Mouse (Mus musculus) heart, postnatal 10 days (tissue): ENCODE results near the gene 1600002K03Rik. TPM values are rescaled to one million over a fixed set of nuclear protein-coding genes. Genes with fewer than 3 reads are reported as not detected.

Experiments used
- DNase-seq, 2 experiments: peaks; one replicate each; pipeline ENCODE4 v3.0.0; 2021
- intact Hi-C: fragments of 180-260 bp; cut with DNase I; formaldehyde crosslinking; loops from one replicate; pipeline ENCODE4 v1.15.1; 2025
- total RNA-seq, 2 experiments: library from RNA; stranded (reverse); gene quantifications; 2 replicates each; pipeline ENCODE4 v1.2.3; 2021

Gene 1600002K03Rik
- total RNA-seq, 2 experiments from 2014 or later, result 3.1 to 3.4 TPM

DNA sequence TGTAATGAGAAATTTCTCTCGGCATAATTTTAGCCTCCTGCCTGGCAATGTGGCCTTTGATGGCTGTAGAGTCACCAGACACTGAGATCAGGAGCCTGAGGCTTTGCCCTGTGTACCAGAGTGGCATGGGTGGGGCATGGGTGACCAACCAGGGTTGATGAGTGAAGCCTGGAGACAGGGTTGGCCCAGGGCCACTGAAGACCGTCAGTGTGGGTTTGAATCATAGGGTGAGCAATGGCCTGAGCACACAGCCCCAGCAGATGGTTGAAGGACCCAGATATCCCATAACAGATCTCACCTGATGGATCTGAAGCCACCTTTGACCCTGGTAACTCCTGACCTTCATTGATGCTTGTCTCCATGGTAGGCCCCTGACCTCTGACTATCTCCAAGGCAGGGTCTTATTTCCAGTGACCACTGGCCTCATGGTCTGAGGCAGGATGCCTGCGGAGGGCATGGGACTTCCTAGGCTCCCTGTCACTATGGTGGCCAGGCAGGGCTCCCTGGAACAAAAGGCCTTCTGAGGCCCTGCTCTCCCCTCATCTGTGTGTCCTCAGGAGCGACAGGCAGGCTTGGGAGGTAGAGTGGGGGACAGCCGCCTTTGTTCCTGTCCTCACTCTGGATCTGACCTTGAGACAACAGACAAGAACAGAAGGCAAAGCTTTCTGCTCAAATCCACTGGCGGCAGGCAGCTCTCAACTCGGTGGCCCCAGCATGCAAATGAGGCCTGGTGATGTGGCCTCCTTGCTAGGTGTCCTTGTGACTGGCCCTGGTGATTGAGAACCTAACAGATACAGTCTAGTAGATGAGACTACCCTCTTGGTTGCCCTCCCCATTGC, 4.9 kb downstream of the 1600002K03Rik start:
- intact Hi-C loops, result loop anchor here (2.0 to 10.0 kb wide), 3 partner anchors 15 to 195 kb away; partner anchors contain the start of gene Adamtsl5
- DNase-seq, result no peak

DNA sequence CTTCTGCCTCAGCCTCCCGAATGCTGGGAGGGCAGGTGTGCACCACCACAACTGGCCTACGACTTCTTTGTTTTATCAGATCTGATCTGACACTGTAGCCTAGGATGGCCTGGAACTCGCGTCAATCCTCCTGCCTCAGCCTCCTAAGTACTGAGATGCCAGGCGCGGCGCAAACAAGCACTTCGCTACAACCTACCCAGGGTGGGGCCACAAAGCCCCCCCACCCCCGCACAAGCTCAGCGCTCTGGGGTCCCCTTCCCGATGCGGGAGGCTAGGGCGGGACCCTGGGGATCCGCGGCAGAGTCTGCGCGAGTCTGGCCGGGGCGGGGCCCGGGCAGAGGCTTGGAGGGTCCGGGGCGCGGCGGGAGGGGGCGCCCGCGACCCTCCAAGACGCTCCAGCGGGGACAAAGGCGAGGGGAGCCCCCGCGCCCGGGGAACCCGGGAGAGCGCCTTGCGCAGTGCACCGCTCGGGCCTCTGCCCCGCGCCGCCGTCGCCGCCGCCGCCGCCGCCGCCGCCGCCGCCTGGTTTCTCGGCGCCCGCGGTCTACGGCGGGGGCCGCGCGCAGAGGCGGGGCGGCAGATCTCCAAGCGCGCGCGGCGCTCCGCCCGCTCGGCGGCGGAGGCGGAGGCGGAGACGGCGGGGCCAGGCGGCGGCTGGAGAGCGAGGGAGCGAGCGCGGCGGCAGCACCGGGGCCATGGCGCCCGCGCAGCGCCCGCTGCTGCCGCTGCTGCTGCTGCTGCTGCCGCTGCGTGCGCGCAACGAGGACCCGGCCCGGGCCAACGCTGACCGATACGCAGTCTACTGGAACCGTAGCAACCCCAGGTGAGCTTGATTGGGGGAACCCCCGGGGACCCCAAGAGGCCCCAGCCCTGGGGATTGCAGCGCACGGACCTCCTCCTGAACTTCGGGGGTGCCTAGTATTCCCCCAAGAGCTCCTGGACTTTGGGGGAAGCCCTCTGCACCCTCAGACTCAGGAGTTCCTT, 6.6 kb downstream of the 1600002K03Rik start, which contains the start of gene Efna2:
Gene Efna2 (plus strand): TSS at position 415 of the 984 bp plus-strand sequence.
- DNase-seq, result peak; percentile 41 to 50
- intact Hi-C loops, result loop anchor here (5.0 to 10.0 kb wide), 2 partner anchors 165 to 193 kb away; partner anchors contain the start of gene Adamtsl5

DNA sequence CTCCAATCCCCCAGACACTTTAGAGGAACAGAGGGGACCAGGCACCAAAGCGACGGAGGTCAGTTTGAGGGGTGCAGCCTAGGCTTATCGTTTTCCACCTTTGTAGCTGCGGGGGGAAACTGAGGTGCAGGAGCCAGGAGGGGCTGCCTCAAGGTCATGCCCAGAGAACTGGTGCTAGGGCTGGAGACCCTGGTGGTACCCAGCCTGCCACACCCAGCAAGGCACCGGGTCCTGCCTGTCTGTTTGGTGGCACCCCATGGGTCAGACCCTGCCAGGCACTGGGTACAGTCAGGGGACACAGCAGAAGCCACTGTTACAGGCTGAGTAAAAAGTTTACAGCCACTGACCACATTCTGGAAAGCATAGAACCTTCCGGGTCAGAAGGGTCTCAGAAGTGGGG, 7.5 kb downstream of the 1600002K03Rik start:
- intact Hi-C loops, result no loop called here
- no peak for DNase-seq

DNA sequence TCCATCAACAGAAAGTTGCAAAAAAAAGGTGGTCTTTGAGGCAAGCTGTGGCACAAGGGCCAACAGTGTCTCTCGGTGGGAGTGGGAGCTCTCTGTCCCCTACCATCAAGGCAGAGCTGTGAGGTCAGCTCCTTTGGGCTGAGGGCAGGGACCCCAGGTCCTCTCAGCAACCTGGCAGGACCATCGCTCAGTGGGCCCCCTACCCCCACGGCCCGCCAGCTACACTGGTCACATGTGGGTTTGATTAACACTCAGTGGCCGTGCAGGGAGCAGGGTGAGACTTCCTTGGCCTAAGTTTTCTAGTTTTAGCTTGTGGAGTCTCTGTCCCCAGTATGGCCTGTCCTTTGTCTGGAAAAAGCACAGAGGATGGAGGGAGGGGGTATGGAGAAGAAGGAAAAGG, 8.1 kb downstream of the 1600002K03Rik start:
- intact Hi-C loops, result no loop called here
- no peak for DNase-seq

DNA sequence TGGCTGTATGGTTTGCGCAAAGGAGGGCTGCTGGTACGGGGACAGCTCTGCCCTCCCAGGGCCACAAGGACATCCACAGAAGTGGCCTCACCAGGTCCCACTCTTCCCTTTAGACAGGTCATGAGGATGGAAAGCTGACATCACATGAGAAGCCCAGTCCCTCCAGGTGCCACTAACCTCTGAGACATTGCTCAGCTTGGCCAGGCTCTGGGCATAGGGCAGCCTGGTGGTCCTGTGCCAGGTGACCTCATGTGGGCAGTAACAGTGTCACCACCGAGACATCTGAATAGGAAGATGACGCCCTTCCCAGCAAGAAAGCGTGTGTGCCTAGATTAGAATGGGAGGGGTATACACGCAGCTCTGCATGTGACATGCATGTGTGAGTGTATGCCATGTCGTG, 9.8 kb downstream of the 1600002K03Rik start:
- DNase-seq, result no peak
- intact Hi-C loops, result no loop called here

DNA sequence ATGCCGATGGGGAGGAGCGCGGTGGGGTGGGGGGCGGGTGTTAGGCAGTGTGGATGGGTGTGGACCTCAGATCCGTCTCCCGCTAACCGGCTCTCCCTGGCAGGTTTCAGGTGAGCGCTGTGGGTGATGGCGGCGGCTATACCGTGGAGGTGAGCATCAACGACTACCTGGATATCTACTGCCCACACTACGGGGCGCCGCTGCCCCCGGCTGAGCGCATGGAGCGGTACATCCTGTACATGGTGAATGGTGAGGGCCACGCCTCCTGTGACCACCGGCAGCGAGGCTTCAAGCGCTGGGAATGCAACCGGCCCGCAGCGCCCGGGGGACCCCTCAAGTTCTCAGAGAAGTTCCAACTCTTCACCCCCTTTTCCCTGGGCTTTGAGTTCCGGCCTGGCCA, 13.9 kb downstream of the 1600002K03Rik start:
- no peak for DNase-seq
- intact Hi-C loops, result no loop called here

DNA sequence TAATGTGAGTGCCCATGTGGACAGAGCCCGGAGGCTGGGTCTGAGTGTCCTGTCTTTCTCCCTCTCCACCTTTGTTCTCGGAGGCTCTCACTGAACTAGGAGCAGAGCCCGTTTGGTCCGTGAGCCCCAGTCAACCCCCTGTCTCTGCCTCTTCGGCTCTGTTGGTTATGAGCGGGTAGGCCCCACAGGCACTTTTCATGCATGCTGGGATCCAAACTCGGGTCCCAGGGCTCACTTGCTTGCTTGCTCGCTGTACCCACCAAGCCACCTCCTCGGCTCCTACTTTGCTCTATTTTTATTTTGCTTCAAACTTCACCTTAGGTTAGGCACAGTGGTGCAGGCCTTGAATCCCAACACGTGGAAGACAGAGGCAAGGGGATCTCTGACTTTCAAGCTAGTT, 15.0 kb downstream of the 1600002K03Rik start:
- intact Hi-C loops, result no loop called here

DNA sequence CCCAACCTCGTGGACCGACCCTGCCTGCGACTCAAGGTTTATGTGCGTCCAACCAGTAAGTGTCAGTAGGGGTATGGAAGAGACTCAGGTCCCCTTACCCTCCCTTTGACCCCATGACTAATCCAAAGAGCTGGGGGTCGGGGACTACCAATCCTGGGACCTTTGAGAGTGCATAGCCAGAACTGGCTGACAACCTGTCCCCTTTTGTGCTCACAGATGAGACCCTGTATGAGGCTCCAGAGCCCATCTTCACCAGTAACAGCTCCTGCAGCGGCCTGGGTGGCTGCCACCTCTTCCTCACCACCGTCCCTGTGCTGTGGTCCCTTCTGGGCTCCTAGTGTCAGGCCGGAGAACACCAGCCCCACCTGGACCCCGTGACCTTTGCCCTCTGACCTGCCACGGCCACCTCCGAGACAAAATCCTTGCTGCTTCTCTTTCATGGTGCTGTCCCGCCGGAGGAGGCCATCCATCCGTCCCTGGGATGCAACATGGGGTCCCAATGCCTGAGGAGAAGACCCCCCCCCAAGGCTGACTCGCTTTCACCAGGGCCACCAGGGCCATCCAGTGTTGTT, 15.8 kb downstream of the 1600002K03Rik start:
- no peak for DNase-seq
- intact Hi-C loops, result no loop called here

More for the DNA sequence above, 15.0 kb downstream of the 1600002K03Rik start:
- DNase-seq, result no peak

DNA sequence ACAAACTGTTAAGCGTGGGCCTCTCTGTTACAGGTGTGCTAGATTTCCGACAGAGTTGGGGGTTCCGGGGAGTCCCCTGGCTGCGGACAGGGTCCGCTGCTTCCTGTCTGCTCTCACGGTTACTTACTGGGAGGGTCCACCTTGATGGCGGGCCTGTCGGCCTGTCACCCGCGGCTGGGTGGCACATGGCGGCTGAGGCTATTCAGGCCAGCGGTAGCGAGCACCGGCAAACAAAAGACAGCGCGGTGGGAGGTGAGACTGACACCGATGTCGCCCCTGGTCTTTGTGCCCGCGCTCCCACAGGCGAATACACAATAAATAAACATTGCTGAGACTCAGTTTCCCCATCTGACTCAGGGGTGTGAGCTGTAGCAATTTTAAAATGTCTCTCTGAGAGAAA, 17.3 kb downstream of the 1600002K03Rik start:
- no peak for DNase-seq
- intact Hi-C loops, result no loop called here

DNA sequence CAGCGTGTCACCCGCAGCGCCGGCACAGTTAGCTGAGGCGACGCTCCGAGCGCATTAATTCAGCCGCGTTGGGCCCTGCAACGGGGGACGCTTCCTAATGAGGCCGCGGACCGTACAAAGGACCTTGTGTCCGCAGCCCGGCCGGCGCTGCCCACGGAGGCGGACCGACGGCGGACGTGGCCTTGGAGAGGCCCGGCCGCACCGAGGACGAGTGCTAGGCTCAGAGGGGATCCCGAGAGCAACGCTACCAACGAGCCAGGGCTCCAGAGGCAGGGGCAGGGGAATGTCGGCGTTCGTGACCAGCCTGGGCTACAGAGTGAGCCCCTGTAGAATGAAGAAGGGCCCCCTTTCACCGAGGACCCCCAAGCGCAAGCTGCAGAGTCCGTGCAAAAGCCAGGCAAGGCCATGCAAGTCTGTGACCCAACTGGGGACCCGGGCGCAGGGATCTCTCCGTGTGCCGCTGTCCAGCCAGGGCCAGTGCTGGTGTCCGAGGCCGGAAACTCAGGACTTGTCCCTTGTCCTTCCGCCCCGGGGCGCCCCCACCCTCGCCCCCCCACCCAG, 17.8 kb downstream of the 1600002K03Rik start:
- intact Hi-C loops, result no loop called here

DNA sequence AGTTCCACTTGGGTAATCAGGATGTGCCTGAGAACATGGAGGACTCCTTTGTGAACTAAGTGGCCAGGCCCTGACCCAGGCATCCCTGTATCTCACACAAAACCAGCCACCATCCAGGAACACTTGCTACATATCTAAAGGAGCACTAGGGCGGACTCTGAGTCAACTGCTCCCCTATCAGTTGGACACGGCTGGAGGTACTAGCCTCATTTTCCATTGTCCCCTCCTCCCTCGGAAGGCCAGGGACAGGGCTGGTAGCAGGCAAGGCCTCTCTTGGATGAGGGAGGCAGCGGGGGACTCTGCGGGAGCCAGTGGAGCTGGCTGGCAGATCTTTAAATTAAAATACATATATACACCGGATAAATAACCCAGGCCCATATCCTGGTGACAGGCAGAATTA, 21.2 kb downstream of the 1600002K03Rik start:
- intact Hi-C loops, result loop anchor here (2.0 kb wide), 1 partner anchor 17 kb away; no protein-coding TSS in a partner anchor
- no peak for DNase-seq

More for the DNA sequence above, 17.8 kb downstream of the 1600002K03Rik start:
- DNase-seq, result peak; percentile 50 to 66

DNA sequence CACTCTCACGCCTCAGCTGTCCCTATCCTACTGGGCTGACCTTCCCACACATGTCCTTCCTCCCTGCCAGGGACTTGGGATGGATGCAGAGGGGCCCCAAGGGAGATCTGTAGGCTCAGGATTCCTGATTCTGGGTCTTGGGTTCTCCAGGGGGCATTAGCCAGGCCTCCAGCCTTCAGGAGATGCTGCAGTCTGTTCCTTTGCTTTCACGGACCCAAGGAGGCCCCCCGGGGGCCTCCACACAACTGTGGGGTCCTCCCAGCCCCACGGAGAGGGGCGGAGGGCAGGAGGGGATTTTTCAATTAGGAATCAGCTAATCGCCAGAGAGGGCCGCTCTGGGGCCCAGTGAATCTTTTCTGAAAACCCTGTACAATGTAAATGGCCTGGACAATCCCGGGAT, 21.7 kb downstream of the 1600002K03Rik start:
- no peak for DNase-seq
- intact Hi-C loops, result no loop called here

DNA sequence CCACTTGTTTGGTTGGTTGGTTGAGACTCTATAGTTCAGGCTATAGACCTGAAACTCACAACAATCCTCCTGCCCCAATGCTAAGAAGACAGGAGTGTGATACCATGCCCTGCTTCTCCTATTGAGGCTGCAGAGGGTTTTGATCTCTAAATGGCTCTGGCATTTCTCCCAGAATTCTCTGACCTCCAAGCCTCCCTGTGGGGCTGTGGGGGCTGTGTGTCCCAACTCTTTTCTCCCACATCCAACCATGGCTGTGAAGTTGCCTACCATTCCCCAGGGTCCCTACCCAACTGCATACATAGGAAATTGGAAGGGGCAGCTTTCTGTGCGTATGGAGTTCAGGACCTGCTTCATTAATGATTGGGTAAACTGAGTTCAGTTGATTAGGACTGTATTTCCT, 23.4 kb downstream of the 1600002K03Rik start:
- DNase-seq, result no peak
- intact Hi-C loops, result no loop called here

DNA sequence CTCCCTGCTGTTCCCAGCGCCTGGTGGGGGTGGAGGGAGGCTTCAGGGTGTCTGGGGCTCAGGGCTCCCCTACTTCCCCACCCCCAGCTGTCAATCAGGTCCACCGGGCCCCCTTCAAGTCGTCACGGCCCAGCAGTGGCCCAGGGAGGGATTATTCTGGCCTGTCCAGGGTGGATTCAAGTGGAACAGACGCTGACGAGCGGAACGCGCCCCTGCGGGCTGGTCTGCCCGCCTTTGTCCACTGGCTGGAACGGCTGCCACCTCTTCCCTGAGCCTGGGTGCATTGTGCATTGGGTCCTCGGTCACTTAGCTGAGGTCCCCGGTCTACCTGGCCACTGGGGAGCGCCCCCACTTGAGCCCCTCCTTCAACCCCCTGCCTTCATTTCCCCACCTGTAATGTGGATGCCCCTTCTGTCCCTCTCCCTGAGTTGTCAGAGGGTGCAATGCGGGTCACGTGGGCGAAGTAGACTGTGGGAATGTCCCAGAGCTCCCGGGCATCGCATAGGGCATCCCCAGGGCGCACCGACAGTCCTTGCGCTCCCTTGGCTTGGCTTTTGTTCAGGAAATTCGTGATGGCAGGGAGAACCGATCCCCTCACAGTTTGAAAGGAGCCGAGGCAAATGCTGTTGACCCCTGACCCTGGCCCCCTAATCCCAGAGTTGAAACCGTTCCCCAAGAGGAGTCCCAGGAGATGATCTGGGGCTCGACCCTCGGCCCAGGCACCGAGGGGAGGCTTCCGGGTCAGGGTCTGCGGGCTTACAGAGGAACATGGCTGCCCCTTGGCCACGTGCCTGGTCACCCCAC, 24.2 kb downstream of the 1600002K03Rik start:
- DNase-seq, result no peak
- intact Hi-C loops, result no loop called here

DNA sequence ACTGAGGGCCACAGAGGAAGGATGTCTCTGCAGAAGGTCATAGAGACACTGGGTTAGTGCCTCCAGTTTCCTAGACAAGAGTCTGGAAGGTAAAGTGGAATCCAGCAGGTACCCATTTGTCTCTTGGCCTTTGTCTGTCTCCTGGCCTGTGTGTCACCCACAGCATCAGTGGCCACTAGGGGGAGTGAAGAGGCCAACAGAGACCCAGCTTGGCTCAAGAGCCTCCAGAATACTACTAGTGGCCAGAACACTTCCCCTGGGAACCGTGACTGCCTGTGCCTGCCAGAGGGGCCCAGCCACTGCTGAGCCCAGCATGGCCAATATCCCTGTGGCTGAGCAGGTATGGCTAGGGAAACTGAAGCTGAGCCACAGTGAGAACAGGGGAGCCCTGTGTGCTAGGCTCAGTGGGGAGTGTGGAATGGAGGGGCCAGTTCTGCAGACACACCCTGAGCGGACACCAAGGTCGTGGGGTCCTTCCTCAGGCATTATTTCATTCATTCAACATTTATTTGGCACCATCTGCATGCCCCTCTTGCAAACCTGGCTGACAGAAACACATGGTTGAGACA, 26.8 kb downstream of the 1600002K03Rik start:
- intact Hi-C loops, result loop anchor here (1.0 kb wide), 1 partner anchor 46 kb away; no protein-coding TSS in a partner anchor
- peak; percentile 88 to 93 for DNase-seq

DNA sequence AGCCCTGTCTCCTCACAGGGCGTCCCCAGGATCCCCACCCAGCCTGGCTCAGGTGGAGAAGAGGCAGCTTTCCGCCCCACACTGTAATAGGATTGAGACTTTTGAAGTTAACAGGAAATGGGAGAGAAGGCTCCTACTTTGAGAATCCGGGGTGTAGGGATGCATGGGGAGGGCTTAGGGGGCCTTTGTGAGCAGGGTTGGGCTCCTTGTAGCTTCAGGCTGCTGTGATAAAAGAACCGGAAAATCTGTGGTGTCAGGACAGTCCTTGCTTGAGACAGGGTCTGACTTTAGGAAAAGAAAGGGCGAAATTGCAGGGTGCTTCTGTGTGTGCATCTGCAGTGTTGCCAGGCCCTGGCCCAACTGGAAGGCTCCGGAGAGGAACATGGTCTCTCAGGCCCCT, 27.7 kb downstream of the 1600002K03Rik start:
- intact Hi-C loops, result no loop called here
- DNase-seq, result no peak

DNA sequence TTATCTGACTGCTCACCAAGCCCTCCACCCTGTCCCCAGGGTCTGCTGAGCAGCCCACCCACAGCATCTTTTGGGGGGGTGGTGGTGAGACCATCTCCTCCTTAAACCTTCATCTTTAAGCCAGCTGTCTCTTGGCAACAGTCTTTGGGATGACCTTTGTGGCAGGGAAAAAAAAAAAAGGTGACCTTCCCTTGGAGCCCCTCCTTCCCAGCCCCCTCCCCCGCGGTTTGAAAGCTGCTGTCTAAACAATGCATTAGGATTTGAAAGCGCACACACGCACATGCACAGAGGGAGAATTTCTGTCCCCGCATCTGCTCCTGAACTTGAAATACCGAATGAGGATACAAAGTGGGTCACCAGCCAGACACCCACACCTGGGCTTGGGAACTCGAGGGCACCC, 31.3 kb downstream of the 1600002K03Rik start:
- intact Hi-C loops, result no loop called here
- no peak for DNase-seq

DNA sequence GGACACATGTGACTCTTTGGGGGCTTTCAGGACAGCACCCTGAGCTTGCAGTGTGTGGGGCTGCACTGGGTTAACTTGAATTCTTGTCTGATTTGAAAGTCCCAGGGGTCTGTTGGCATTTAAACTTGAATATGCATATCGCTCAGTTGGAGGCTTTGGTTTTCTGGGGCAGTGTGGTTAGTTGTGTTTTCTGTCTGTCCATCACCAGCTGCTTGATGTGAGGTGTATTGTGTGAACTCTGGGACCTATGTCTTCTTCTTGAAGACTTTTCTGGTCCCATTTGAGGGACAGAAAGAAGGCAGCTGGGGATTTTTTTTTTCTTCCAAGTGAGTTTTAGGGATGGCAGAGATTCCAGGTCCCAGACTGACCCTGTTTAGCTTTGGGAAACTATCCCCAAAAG, 34.5 kb downstream of the 1600002K03Rik start:
- no peak for DNase-seq
- intact Hi-C loops, result no loop called here

DNA sequence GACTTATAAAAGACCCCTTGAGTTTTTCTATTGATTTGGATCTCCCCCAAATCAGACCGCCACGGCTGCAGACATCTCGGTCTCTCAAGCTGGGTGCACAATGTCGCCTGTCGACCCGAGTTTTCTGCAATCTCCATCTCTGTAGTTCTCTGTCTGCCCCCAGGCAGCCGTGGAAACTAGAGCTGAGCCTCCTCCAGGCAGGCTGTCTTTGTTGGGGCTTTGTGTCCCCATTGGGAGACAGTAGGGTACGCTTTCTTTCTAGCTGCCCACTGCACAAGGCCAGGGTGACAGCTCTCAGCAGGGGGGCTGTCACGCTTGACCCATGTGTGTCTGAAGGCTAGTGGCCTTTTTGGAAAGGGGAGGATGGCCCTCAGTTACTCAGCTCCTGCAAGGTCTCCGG, 34.9 kb downstream of the 1600002K03Rik start:
- intact Hi-C loops, result no loop called here
- DNase-seq, result no peak
